Mouse (Mus musculus): ENCODE measurements around the gene Ccnl1. TPM values are rescaled to one million over a fixed set of nuclear protein-coding genes. Genes with fewer than 3 reads are reported as not detected.

Ccnl1 gene
- total RNA-seq, 2 experiments from 2014 or later, result 12.6 to 14.4 TPM

DNA sequence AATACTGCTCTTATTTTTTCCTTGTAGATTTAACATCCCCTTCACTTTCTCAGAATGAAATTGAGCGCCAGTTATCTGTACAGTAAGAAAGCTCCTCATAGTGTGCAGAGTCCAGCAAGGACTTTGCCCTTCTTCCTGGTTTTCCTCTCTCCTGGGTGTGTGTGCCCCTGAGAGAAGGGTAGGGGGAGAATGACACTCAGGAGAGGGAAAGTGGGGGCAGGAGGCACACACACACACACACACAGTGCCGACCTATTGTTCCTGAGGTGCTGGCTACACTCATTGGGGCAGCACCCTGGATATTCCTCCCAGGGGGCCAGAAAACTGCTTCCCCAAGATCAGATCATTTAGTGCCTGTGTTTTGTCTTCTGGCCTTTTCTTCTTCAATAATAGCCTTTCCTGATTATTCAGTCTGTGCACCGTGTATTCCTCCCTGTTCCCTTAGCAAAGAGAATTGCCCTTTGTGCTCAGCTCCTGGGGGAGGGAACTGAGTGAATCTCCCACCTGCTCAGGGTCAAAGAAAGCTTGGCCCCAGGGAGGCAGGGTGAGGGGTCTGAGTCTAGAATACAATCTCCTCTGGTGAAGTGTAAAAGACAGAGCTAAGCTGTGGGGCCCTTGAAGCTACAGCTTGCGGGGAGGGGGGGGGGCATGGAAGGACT lies 29.3 kb downstream of the Ccnl1 start:
- DNase-seq (ENCODE audit: low spot score), result no peak

DNA sequence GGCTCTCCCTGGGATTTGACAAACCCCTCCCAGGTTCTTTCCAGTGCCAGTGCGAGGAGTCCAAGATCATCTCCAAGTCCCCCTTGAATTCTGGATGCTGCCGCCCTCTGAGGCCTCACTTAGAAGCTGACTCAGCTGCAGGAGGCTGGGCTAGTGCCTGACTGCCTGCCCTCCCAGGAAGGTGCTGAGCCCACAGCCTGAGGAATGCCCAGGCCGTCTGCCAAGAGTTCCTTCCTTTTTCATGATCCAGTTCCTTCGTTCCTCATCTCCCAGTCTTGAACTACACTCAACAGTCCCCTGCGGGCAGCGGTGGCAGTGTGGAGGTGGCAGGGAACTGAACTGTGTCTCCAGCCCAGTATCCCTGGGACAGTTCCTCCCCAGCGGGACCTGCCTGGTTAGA lies 30.4 kb downstream of the Ccnl1 start:
- peak; percentile 67 for DNase-seq (ENCODE audit: low spot score)

DNA sequence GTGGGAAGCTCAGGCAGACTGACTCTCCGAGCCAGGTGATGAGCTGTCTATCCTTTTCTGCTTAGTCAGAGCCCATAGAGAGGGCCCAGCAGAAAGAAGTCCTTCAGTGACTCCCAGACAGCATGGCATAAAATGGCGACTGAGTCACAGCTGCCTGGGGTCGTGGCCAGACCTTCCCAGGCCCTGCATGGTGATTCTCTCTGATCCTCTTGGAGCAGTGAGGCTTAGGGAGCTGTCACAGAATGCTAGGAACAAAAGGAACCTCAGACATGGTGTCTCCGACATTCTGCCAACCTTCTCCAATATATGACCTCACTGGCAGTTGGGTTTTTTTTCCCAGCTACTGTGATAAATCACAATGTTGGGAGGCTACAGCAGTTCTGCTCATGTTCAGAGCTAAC lies 30.9 kb downstream of the Ccnl1 start:
- no peak for DNase-seq (ENCODE audit: low spot score)

DNA sequence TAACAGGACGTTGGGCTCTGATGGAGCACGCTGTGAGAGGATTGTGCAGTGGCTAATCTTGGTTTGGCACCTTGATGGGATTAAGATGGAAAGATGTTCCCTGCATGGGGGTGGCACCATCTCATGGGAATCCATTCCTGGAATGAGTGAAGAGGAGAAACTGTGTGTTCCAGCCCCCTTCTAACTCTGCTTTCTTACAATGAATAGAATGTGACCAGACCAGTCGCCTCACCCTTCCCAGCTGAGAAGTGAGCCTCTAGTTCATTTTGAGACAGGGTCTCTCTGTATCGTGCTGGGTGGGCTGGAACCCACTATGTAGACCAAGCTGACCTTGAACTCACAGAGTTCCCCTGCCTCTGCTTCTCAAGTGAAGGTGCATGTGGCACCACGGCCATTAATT lies 31.6 kb downstream of the Ccnl1 start:
- no peak for DNase-seq (ENCODE audit: low spot score)

DNA sequence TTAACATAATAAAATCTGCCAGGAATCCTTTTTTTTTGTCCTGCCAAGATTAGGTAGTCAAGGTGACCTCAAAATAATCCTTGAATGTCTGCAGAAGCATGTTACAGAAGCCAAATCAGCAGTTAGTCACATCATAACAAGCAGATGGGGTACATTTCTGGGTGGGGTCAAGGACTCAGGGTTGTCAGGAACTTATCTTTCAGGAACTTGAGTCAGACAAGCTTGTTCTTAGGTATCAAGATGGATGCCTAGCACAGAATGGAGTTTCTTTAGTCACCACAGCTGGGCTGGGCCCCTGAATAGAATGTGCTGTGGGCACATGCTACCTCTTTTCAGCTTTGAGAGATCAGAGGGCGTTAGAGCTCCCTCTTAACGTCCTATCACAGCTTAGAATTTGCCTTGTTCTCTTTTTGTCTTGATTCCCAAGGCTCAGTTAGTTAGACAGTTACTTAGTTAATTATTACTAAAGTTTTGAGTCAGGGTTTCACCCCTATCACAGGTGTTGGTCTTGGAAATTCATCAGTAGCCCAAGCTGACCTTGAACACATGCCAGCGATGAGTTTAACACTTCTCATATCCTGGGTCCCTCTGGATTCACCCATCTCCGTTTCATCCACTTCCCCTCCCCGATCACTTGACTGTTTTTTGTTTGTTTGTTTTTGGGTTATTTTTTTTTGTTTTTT lies 32.9 kb downstream of the Ccnl1 start:
- DNase-seq (ENCODE audit: low spot score), result no peak

DNA sequence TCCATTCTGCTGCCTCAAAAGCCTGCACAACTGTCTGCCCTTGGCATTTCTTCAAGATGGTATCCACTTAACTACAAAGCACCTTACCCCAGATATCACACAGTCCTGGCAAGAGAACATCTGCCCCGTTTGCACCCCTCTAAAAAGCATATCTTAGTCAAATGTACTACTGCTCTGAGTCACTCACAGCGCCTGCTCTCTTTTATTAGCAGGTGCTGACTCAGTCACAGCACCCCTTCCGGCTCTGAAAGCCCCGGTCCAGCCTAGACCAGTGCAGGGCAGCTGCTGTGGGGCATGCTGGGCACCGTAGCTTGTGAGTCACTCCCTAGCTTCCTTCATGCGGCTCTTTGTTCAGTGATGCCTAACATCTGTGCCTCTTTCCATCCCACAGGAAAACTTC lies 35.6 kb downstream of the Ccnl1 start:
- no peak for DNase-seq (ENCODE audit: low spot score)

DNA sequence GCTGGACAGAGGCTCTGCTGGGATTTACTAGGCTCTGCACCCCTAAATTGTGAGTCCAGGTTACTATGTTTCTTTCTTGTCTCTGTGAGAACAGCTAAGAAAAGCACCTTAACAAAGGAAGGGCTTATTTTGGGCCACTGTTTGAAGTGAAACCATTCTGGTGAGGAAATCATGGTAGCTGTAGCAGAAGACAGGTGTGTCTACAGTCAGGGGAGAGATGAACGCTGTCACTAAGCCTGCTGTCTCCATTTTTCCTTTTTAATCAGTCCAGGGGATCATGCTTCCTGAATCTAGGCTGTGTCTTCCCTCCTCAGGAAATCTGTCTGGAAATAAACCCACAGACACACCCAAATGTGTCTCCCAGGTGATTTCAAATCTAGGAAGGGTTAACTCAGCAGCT lies 36.4 kb downstream of the Ccnl1 start:
- DNase-seq (ENCODE audit: low spot score), result no peak

DNA sequence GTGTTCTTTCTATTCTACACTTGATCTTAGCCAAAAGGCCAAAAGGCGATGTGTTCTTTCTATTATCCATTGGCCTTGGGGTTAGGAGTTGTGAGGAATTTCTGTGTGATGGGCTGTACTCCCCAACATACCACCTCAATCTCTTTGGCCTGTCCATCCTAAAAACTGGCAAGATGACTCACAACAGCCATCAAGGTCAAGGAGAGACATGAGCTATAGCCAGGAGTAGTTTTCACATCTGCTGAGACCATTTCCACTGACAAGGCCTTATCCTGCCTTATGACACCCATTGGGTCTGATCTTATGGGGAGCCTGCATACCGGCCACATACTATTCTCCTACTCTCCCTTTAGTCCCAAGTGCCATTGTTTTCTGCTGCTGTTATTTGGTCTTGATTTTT lies 39.0 kb downstream of the Ccnl1 start:
- DNase-seq (ENCODE audit: low spot score), result no peak

DNA sequence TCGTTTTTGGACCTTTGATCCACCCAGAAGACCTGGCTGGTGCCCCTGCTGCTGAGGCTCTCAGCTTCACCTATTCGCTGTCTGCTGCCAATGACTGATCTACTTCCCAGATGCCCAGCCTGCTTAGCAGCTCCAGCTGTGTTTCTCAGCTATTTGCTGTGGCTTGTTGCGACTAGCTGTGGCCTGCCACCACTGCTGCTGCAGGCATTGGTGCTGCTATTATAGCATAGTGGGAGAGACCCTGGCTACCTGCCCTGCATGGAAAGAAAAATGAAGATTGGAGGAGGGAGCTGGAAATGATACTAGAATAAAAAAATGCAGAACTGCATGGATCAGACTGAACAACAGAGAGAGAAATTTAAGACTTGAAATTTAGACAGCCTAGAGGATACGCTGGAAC lies 45.1 kb downstream of the Ccnl1 start:
- DNase-seq (ENCODE audit: low spot score), result no peak

DNA sequence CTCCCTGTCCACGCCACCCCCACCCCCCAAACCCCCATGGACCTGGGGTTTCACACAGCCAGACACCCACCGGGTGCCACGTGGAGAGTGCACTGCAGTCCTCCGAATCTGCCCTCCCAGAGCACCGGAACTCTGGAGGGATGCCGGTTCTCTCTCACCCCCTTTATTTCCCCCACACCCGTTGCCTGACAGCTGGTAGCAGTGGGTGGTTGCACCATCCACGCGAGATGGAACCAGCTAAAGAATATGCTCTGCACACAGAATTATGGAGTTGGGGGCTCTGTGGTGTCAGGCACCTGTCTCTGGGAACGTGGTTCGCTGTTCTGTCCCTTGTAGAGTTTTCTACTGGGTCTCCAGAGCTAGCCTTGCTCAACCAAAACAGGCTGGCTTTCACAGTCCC lies 45.8 kb downstream of the Ccnl1 start:
- no peak for DNase-seq (ENCODE audit: low spot score)

DNA sequence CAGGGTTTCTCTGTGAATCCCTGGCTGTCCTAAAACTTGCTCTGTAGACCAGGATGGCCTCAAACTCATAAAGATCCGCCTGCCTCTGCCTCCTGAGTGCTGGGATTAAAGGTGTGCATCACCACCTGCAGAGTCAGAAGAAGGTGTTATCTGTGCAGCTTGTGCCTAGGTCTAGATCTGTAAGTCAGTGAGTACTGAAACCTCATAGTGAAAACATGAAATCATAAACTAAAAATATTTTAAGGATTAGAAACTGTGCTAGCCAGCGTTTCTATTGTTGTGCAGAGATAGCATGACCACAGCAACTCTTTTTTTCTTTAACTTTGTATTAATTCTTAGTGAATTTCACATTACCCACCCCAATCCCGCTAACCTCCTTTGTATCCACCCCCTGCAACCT lies 46.8 kb downstream of the Ccnl1 start:
- DNase-seq (ENCODE audit: low spot score), result no peak

DNA sequence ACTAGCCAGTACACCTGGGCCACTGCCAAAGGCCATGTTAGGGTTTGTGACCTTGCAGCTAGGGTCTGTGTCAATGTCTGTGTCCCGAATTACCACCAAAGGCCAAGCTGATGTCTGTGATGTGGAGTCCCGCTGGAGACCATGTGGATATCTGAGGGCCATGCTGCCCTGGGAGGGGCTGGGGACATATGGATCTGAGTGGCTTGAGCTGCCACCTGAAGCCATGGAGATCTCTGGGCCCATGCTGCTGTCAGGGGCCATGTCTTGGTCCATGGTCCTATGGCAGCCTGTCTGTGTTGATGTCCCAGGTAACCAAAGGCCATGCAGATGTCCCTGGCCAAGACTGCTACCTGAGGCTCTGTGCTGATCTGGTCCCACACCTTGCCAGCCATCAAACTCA lies 48.6 kb downstream of the Ccnl1 start:
- no peak for DNase-seq (ENCODE audit: low spot score)

DNA sequence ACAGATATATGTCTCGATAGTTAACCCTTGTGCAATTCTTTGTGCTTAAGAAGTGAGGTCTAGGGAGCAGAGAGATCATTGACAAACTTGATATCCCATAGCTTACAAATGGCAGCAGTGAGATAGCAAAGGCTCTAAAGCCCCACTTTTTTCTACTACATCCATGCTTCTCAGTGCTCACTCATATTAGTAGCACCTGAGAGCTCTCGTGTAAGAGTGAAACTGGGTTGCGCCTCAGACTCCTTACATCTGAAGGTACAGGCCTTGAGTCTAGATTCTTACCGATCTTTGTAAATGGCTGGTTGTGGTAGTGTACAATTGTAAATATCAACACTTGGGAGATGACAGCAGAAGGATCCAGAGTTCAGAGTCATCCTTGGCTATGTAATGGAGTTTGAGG lies 50.5 kb downstream of the Ccnl1 start:
- DNase-seq (ENCODE audit: low spot score), result no peak

DNA sequence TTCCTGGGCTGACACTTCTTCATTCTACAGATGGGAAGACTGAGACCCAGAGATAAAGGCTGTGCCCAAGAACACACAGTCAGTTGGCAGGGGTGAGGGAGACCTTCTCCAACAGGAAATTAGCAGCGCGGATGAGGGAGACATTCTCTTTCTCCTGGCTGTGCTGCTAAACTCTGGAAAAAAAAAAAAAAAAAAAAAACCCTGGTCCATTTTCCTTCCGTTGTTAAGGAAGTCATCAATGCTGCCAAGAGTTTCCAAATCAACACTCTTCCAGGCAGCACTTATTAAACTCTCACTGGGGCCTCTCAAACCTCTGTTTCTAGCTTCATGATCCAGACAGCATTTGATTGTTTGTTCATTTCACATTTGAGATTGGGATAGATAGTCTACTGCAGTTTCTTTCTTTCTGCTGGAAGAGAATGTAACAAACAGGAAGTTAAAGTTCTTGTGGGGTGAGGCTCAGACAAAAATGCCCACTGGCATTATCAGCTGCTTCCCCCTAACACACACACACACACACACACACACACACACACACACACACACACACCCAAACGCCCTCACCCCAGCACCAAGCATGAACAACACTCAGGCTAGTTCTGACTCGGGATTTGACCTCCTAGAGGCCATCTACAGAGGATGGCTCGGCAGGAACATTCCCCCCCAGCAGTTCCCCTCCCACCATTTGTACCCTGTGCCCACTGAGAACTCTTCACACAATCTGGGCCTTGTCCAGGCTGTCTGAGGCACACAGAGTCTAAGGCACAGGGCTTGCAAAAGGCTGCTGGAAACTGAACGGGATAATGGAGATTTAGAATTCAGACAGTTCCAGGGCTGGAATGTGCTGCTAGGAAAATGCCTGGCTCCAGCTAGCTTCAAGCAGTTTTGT lies 52.5 kb downstream of the Ccnl1 start:
- DNase-seq (ENCODE audit: low spot score), result peak; percentile 19

DNA sequence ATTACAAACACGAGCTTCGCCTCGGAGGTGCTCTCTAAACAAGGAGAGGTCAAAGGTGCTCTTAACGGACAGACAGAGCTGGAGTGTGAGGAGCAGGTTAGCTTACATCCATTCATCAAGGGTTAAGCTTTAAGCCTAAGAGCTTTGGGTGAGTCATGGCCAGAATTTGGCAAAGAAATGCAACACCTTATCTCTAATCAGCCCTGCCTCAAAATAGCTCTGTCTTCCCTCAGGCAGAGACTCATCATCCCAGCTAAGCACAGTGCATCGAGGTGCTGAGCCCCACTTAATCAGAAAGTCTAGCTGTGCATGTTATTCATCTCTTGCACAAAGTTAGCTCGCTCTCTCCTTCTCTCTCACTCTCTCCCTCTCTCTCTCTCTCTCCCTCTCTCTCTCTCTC lies 53.3 kb downstream of the Ccnl1 start:
- no peak for DNase-seq (ENCODE audit: low spot score)

DNA sequence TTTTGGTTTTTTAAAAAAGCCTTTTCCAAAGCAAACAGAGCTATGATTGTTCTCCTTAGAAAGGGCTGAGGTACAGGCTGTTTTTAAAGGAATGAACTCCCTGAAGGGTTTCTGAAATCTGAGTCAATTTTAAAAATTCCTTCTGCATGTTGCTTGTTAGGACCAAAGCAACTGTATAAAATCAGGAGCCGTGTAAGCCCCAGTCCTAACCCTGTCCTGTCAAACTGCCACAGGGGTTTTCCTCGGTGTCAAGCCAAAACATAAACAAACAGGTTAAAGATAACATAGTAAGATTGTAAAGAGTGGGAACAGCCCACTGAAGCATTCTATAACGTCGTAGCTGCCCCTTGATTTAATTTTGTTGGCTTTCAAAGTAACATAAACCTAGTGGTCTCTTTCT lies 53.9 kb downstream of the Ccnl1 start:
- no peak for DNase-seq (ENCODE audit: low spot score)

DNA sequence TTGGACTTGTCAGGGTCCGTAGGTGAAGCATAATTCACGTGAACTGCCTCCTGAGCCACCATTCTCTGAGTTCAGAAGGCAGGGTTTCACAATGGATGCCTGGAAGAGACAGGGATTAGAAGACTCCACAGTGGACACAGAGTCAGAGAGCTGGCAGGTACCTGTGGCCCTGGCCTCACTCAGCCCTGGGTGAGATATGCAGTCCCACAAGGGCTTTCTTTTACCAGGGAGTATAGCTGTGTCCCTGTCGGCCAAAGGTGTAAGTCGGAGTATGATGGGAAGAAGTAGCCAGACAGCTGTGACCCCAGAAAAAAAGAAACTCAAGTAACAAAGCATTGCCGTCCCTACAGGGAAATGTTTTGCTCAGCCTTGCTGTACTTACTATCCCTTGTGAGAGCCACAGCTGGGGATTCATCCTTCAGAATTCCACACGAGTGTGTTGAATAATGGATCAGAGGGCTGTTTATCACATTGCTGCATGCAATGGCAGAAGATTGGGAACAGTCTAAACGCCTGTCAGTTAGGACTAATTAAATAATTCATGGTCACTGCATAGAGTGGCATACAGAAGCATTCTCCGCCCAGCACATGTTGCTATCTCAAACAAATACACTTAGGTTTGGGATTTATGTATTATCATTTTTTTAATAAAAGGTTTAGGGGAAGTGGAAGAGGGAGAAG lies 59.3 kb downstream of the Ccnl1 start:
- no peak for DNase-seq (ENCODE audit: low spot score)

DNA sequence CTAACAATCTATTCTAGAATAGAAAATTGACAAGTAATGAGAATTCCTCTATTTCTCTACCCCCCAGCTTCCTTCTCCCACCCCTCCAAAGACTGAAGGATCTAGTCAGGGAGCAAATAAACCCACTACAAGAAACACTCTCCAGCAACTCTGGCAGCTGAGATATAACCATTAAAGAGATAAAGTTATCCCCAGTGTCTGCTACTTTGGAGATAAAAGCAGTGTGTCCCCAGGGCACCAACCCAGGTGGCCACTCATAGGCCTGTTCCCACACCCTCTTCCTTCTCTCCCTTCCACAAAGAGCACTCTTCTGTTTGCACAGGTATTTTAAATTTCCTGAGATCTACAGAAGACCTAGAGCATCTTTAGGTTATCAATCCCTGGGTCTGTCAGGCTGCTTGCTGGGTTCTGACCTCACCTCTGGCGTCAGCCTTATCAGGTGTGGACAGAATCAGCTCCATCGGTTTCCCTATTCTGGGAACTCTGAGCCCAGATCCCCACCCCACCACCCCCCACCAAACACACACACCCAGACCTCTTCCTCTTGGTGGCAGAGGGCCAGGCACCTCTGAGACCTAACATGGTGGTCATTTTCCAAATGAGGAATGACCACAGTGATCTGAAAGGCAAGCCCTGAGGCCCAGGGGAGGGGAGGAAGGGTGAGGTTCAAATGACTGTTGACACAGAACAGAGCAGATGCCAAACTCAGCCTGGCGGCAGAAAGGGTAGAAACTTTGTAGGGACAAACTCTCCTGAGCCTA lies 60.6 kb downstream of the Ccnl1 start:
- DNase-seq (ENCODE audit: low spot score), result no peak
